Mouse (Mus musculus): ENCODE measurements around the gene Tmem95.

- TF ChIP-seq USF1 (IDR thresholded peaks at IDR 0.05; ENCODE audit: low read depth, low read length), result no peak
- TF ChIP-seq MEF2A (IDR thresholded peaks at IDR 0.05; ENCODE audit: borderline replicate concordance, low read depth, low read length), result no peak
- no peak for TF ChIP-seq CTCF (conservative IDR thresholded peaks at IDR 0.05 in 1 of 2, IDR thresholded peaks at IDR 0.05 in 1 of 2; ENCODE audit: low read depth in 2 of 2, low read length in 2 of 2)
- no peak for TF ChIP-seq PAX5 (IDR thresholded peaks at IDR 0.05; ENCODE audit: low read length)
- no peak for TF ChIP-seq POLR2A (IDR thresholded peaks at IDR 0.05; ENCODE audit: low read depth, low read length)
These were observed at the start of gene Tmem95 for GRCm38 (mm10) chr11:69877878-69878277.

Data from CH12.LX (cell line).